ENCODE assay signal across 8 mouse cellular contexts in genomic region chr10:127063239-127063872, GRCm38 (mm10). TPM values are rescaled to one million over a fixed set of nuclear protein-coding genes. Genes with fewer than 3 reads are reported as not detected.
DNase-seq lines count a peak whose midpoint lies in the region; ATAC-seq lines count a peak whose summit lies in the region.

Gene Cdk4 (plus strand): TSS chr10:127063534.

- peak within 1 kb of the TSS; percentile 97 for H3K9ac ChIP-seq in intestine, embryonic 14.5 days (ENCODE audit: low read length)

- H3K27ac ChIP-seq in intestine, embryonic 14.5 days (ENCODE audit: low read depth), result peak within 1 kb of the TSS; percentile 89

- H3K9me3 ChIP-seq in intestine, embryonic 14.5 days (ENCODE audit: control insufficient read depth, low read length), result no peaks in the 10 kb centered on the region

- H3K27me3 ChIP-seq in intestine, embryonic 14.5 days (replicated peaks; ENCODE audit: control insufficient read depth, insufficient read depth, low read length), result 0 out of 2 replicates have a peak, but pooled peaks cover 3% of the 10 kb centered on the region

- under 1% methylated on average over 46 of the region's 46 CpGs for WGBS in intestine, embryonic 14.5 days

- peaks cover 39% of the 10 kb centered on the region for H3K36me3 ChIP-seq in intestine, embryonic 14.5 days (ENCODE audit: control insufficient read depth, insufficient read depth, low read length)

- H3K4me2 ChIP-seq in intestine, embryonic 14.5 days (ENCODE audit: low read length), result peak within 1 kb of the TSS; percentile 85

- H3K4me1 ChIP-seq in intestine, embryonic 14.5 days (replicated peaks; ENCODE audit: control insufficient read depth, insufficient read depth, low read length), result peaks cover 22% of the 10 kb centered on the region

- peak within 1 kb of the TSS; percentile 93 for H3K4me3 ChIP-seq in intestine, embryonic 14.5 days (ENCODE audit: low read depth, low read length)

- peak; percentile 91 for ATAC-seq in intestine, embryonic 14.5 days (replicated peaks; ENCODE audit: low FRiP score, low TSS enrichment, low read depth)

- intact Hi-C loops in left cerebral cortex, postnatal 14 days (cut with DNase I), result no loop called here

- peak; percentile 98 to 99 for DNase-seq in adrenal gland, adult 18-20 months (ENCODE audit: low spot score in 2 of 2)
- DNase-seq in embryo, embryonic 11 days, result peak; percentile 99
- DNase-seq in gastrocnemius, postnatal 25 days, result peak; percentile 99
- DNase-seq in intestine, embryonic 14.5 days (ENCODE audit: low spot score), result peak; percentile 98
- peak; percentile 99 for DNase-seq in left cerebral cortex, postnatal 14 days (ENCODE audit: low spot score in 2 of 2)
- peak; percentile 99 for DNase-seq in mesoderm, embryonic 11.5 days (ENCODE audit: low read depth, low spot score)
- peak; percentile 98 to 99 for DNase-seq in right cerebral cortex, postnatal 36 days (ENCODE audit: low spot score in 2 of 2)
- peak; percentile 100 for DNase-seq in yolk sac, embryonic 10.5 days (ENCODE audit: low spot score)

RNA-seq across cellular contexts. Expression of gene Cdk4, which starts in this region (rescaled TPM):
- 100 to 1,000 TPM; 138 to 172 TPM for total RNA-seq in adrenal gland, adult 18-20 months (2021)
- total RNA-seq in gastrocnemius, postnatal 25 days (2021), result 10 to 100 TPM; 43.3 to 46.9 TPM
- 1,915 and 2,068 TPM in 2 replicates for polyA plus RNA-seq in intestine, embryonic 14.5 days (2014; fragmentation: Nextera tagmentation; extraction: Ambion mirVana)
- total RNA-seq in left cerebral cortex, postnatal 14 days (2021), result 100 to 1,000 TPM in 1 of 2 experiments, 10 to 100 TPM in 1; 88.3 to 106 TPM

Comparison
In these comparisons a context has a peak if more than half of its experiments do, and no peak if none do; other contexts are left out.
1. Peak in every context shown above with its lines: DNase-seq, ATAC-seq, H3K4me3 ChIP-seq and H3K27ac ChIP-seq.